Mouse (Mus musculus) spleen, adult 18-20 months (tissue): Measurements from ENCODE around the gene Pdhx.

Experiments
- DNase-seq, 2 experiments: peaks; one replicate each; pipeline ENCODE4 v3.0.0; 2022; ENCODE audit warnings: mixed read lengths in 2 of 2

Gene Pdhx

DNA sequence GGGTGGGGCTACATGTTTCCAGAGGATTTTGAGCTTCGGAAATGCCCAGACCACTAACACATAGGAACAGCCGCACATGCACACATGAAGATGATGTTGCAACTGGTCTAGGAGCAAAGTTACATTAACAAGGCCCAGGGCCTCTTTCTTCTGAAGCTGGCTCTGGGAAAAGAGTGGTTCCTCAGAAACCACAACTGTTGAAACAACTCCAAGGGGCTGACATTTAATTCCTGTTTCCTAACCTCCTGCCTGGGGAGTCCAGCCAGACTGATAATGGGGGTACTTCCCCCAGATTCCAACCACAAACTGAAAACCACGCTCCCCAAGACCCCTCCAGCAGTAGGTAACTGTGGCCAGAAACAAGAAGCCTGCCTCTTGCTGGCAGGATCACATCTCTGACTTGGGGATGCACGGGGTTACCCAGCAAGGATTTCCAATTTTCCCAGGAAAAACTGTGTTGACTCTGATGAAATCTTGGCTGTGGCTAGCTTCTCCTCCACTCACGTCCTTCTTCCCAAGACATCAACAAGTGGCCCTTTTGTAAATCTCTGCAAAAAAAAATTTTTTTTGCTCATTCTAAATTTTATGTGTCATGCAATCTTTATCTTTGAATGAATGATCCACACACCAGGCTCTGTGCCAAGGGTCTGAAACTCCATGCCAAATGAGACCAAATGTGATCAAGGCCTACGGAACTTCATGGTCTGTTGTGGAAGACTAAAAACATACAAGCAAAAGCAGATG is 86.2 kb downstream of the Pdhx start:
- no peak for DNase-seq

DNA sequence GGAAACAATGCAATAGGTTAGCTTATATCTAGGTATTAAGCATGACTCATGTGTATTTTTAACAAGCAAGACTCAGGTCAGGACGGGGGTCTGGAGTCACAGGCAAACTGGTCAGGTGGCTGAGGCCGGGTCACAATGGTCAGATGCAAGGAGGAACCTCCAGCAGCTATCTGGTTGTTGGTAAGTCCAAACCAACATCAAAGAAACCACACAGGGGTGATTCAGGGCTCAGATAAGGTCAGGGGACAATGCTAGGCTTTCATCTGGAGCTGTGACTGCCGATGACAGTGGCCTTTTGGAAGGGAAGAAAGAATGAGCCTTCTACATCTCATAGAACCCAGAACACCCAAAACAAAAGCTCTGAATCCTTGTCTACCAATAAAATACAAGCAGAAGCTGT is 86.9 kb downstream of the Pdhx start:
- DNase-seq, result no peak

DNA sequence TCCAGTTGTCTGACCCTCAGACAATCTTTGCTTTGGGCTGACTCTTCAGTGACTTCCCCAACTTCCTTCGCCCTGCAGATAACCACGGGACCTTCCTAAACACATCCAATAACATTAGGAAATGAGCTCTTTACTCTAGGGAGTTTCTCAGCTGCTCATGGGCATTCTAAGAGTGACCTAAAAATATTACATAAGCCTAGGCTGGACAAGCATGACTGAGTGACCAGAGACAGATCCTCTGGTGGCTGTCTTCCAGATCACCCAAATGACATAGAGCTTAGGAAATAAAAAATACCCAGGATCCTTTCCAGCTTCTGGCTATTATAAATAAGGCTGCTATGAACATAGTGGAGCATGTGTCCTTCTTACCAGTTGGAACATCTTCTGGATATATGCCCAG is 90.5 kb downstream of the Pdhx start:
- no peak for DNase-seq

DNA sequence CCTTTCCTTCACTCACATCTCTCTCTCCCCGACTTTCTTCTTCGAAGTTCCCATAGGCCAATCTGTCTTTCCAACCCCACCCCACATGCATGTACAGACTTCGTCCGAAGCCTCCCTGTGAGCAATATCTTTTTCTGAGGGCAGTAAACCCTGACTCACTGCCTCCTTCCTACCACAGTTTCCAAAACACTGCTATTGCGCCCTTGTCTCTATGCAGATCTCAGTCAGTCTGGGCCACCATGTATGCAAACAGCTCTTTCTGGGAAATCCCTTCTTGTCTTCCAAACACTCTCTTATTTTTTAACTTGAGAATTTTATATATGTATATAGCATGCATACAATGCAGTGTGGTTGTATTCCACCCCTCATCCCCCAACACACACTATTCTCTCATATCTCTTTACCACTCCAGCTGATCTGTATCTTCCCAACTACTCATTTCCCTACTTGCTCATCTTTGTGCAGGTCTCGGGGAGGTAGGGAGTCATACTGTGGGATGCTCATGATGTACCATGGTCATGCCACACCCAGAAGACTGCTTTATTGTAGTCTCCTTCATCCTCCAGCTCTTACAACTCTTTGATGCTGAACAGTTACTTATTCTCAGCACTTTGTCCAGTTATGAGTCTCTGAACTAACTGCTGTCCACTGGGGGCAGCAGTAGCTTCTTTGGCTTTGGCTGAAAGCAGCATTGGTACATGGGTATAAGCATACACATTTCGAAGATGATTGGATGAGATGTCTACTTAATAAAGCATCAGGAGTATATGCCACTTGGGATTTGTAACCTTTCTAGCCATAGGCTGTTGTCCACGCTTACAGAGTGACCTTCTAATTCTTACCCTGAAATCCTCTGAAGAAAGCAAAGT is 91.6 kb downstream of the Pdhx start:
- DNase-seq, result no peak

DNA sequence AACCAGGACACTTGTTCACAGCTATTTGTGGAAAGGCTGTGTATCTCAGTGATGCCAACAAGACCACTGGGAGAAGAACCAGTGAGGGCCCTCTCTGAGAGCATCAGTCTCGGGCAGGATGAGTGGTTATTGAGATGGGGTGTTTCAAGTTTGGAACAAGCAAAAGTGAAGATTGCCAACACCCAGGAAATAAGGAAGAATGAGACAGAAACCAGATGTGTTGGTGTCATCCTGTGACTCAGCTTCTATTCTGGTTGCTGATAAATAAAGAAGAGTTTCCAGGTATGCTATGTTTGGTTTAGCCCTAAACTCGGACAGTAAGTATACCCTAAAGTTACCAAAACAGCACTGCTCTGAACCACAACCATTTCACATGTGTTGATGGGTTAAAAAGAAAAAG is 92.4 kb downstream of the Pdhx start:
- DNase-seq, result no peak

DNA sequence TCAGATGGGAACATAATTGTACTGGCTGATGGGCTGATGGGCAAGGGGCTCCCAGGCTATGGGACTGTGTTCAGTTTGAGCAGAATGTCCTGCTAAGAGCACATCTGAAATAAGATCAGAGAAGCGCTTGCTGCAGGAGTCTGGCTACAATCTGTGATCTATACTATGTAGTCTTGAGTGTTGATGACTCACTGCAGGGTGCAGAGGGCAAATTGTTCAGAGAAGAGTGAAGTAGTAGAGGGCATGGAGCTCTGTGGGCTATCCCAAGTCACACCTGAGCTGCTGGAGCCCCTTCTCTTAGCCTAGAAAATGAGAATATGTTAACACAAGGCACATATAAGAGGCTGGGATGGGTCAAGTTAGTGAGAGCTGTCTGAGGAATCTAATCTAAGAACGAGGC is 93.8 kb downstream of the Pdhx start:
- no peak for DNase-seq

DNA sequence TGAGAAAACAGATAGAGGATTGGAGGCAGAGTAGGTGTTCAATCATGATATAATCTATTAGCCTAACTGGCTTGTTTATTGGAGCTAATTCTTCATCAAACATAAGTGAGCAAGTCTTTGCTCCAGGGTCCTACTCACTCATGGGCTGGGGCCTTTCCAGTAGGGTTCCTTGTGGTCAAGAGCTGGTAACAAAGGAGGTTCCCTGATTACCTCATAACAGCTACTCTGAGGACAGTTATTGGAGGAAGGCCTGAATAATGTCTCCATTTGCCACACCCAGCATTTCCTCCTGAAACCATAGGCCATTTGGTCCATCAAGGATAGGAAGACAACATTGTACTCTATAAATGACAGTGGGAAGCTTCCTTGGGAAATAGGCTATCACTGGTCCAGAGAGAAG is 94.2 kb downstream of the Pdhx start:
- no peak for DNase-seq

DNA sequence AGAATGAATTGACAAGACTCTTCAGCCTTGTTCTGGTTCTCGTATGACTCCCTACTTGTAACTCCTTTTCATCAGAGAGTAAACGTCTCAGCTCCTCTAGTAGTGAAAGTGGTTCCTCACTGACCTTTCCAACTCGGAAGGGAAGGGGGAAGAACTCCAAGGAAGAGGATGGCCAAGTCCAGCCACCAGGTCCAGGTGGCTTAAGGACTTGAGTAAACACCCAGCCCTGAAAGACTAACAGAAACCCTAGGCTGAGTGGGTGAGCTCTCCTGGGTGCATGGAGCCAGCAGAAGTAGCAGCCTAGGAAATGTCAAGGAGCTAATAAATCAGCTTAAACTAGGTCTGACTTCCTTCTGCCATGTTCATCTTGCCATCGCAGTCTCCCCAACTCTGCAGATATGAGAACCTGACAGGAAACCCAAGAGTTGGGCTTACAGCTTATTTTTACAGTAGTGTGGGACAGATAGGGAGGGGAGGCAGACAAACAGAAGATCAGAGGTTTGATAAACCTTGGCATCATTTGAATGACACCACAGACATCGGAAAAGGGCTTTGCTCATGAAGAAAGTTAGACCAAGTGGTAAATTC is 97.9 kb downstream of the Pdhx start:
- DNase-seq, result no peak

DNA sequence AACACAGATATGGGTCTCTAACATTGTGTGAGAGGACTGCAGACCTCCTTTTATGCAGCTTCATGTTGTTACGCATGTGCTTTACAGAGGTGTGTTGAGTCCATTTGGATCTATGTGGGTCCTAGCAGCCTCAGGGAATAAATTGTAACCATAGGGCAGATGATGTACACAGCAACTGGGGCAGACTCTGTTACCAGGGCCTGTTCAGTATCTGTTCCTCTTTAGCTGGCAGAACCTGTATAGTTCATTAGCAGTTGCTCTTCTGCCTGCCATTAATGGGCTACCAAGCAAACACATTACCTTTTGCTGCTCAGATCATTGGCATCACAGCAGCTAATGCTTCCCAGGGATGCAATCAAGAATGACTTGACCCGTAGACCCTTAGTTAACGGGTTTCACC is 100.2 kb downstream of the Pdhx start:
- no peak for DNase-seq

DNA sequence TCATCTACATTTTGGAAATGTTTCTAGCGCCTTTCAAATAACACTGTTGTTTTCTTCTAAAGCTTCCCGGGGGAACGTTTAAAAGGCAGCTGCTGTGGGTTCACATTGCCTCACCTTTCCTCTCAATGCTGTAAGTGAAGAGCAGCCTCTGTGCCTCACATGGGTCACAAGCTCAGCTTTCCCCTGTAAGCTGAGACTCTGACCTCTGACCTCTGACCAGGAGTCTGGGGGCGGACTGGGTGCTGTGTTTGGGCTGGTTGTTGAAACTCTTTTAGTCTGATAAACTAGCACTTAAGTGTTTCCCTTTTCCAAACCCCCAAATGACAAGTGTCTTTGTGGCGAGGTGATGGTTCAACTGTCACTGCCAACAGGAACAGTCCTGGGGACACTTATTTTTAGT is 100.7 kb downstream of the Pdhx start:
- DNase-seq, result no peak

DNA sequence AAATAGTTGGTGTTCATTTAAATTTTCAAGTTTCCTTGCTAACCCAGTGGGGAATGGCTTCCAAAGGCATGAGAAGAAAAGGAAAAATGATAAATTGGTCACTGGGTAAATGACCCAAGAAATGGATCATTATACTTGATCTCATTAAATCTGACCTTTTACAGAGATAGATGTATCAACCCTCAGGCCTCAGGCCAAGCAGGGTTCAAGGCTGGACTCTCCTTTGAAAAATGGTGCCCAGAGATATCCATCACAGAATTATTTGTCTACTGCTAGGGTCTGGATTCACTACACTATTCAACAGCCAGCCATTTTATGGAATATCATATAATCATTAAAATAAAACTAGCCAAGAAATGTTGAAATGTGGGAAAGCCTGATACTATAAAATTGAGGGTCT is 101.4 kb downstream of the Pdhx start:
- no peak for DNase-seq
